Mouse (Mus musculus) bone marrow, adult 2 months (tissue): Measurements from ENCODE around the gene Cd3eap.

ENCODE experiments used
- CTCF ChIP-seq: fragments of 200-500 bp; IDR thresholded peaks from 2 replicates; pipeline ENCODE4 v1.5.1; 2011; ENCODE audit warnings: low read length, control low read depth; ENCODE audit not compliant: control insufficient read depth, insufficient read depth
- POLR2A ChIP-seq: fragments of 200-500 bp; IDR thresholded peaks from 2 replicates; pipeline ENCODE4 v1.6.1; 2011; ENCODE audit warnings: low read depth, mild to moderate bottlenecking, control low read depth, low read length, borderline replicate concordance; ENCODE audit not compliant: control insufficient read depth

GRCm38 (mm10) chr7:19306819-19307738 is 52.2 kb downstream of the Cd3eap start:
- TF ChIP-seq POLR2A (no peak), CTCF (no peak)
